Mouse (Mus musculus) MEL (cell line): Measurements from ENCODE around the gene Dclre1c. TPM values are rescaled to one million over a fixed set of nuclear protein-coding genes. Genes with fewer than 3 reads are reported as not detected.

ENCODE experiments used
- DNase-seq: peaks from one replicate; pipeline ENCODE4 v3.0.0; 2011; ENCODE audit warnings: low read depth, low spot score
- H3K27ac ChIP-seq: 2 replicates; pipeline ENCODE4 v1.5.1; 2012; ENCODE audit warnings: low read depth, mild to moderate bottlenecking, control low read depth, low read length, moderate library complexity; ENCODE audit not compliant: control insufficient read depth
- H3K27me3 ChIP-seq, 2 experiments: fragments of 150-350 bp in 1 of 2; sonication (generic) in 1 of 2; 2 replicates each; pipeline ENCODE4 v1.6.1; 2012; ENCODE audit warnings: low read length in 2 of 2, mild to moderate bottlenecking in 2 of 2, improper control_type of control experiment in 1 of 2, moderate library complexity in 1 of 2; ENCODE audit not compliant: insufficient read depth in 2 of 2, control insufficient read depth in 1 of 2
- H3K36me3 ChIP-seq, 2 experiments: 2 replicates each; pipeline ENCODE4 v1.6.1; 2012 to 2014; ENCODE audit warnings: low read length in 2 of 2, improper control_type of control experiment in 1 of 2, inconsistent platforms in 1 of 2, mild to moderate bottlenecking in 1 of 2; ENCODE audit not compliant: insufficient read depth in 2 of 2, control insufficient read depth in 1 of 2
- H3K4me1 ChIP-seq, 2 experiments: fragments of 150-350 bp in 1 of 2; sonication (generic) in 1 of 2; 2 replicates each; pipeline ENCODE4 v1.6.1; 2012; ENCODE audit warnings: low read length in 2 of 2, improper control_type of control experiment in 1 of 2, mild to moderate bottlenecking in 1 of 2; ENCODE audit not compliant: insufficient read depth in 2 of 2, control insufficient read depth in 1 of 2
- H3K4me3 ChIP-seq, 2 experiments: fragments of 150-350 bp in 1 of 2; sonication (generic) in 1 of 2; 2 replicates each; pipeline ENCODE4 v1.5.1; 2012; ENCODE audit warnings: low read depth in 2 of 2, low read length in 2 of 2, mild to moderate bottlenecking in 2 of 2, moderate library complexity in 2 of 2, control low read depth in 1 of 2, improper control_type of control experiment in 1 of 2; ENCODE audit not compliant: control insufficient read depth in 1 of 2, insufficient read depth in 1 of 2
- H3K79me2 ChIP-seq: 2 replicates; pipeline ENCODE4 v1.6.1; 2012; ENCODE audit warnings: mild to moderate bottlenecking, low read length, moderate library complexity; ENCODE audit not compliant: control insufficient read depth, poor library complexity, insufficient read depth
- H3K9ac ChIP-seq: 2 replicates; pipeline ENCODE4 v1.6.1; 2012; ENCODE audit warnings: low read depth, mild to moderate bottlenecking, control low read depth, low read length, moderate library complexity; ENCODE audit not compliant: control insufficient read depth, poor library complexity, severe bottlenecking
- H3K9me3 ChIP-seq: fragments of 150-350 bp; sonication (generic); replicated peaks from 2 replicates; pipeline ENCODE4 v1.6.1; 2012; ENCODE audit warnings: mild to moderate bottlenecking, low read length, improper control_type of control experiment, moderate library complexity; ENCODE audit not compliant: insufficient read depth
- BHLHE40 ChIP-seq: IDR thresholded peaks from 2 replicates; pipeline ENCODE4 v1.6.1; 2012; ENCODE audit warnings: low read depth, mild to moderate bottlenecking, inconsistent platforms, low read length, improper control_type of control experiment, borderline replicate concordance
- CHD1 ChIP-seq: IDR thresholded peaks from 2 replicates; pipeline ENCODE4 v1.6.1; 2012; ENCODE audit warnings: low read depth, mild to moderate bottlenecking, inconsistent platforms, low read length, improper control_type of control experiment
- CHD2 ChIP-seq: IDR thresholded peaks from 2 replicates; pipeline ENCODE4 v1.6.1; 2011; ENCODE audit warnings: low read length, improper control_type of control experiment
- E2F4 ChIP-seq: IDR thresholded peaks from 2 replicates; pipeline ENCODE4 v1.6.1; 2011; ENCODE audit warnings: low read depth, low read length, improper control_type of control experiment, borderline replicate concordance
- ELF1 ChIP-seq: IDR thresholded peaks from 2 replicates; pipeline ENCODE4 v1.6.1; 2014; ENCODE audit warnings: low read depth, mild to moderate bottlenecking, inconsistent platforms, low read length, improper control_type of control experiment, moderate library complexity
- EP300 ChIP-seq, 2 experiments: IDR thresholded peaks; 2 replicates each; pipeline ENCODE4 v1.6.1; 2011; ENCODE audit warnings: improper control_type of control experiment in 2 of 2, low read length in 2 of 2, low read depth in 1 of 2, mild to moderate bottlenecking in 1 of 2
- ETS1 ChIP-seq: IDR thresholded peaks from 2 replicates; pipeline ENCODE4 v1.6.1; 2012; ENCODE audit warnings: low read depth, mild to moderate bottlenecking, inconsistent platforms, low read length, improper control_type of control experiment, moderate library complexity
- GABPA ChIP-seq: IDR thresholded peaks from 2 replicates; pipeline ENCODE4 v1.6.1; 2012; ENCODE audit warnings: low read depth, mild to moderate bottlenecking, inconsistent platforms, low read length, improper control_type of control experiment, moderate library complexity
- GATA1 ChIP-seq: IDR thresholded peaks from 2 replicates; pipeline ENCODE4 v1.6.1; 2011; ENCODE audit warnings: low read depth, low read length, improper control_type of control experiment
- JUND ChIP-seq: IDR thresholded peaks from 2 replicates; pipeline ENCODE4 v1.6.1; 2011; ENCODE audit warnings: low read depth, mild to moderate bottlenecking, improper control_type of control experiment, low read length
- KAT2A ChIP-seq: conservative IDR thresholded peaks from 2 replicates; pipeline ENCODE4 v1.6.1; 2012; ENCODE audit warnings: low read depth, low read length, improper control_type of control experiment, inconsistent platforms
- MAX ChIP-seq: IDR thresholded peaks from 2 replicates; pipeline ENCODE4 v1.6.1; 2011; ENCODE audit warnings: low read length, improper control_type of control experiment
- MAZ ChIP-seq: IDR thresholded peaks from 2 replicates; pipeline ENCODE4 v1.6.1; 2012; ENCODE audit warnings: low read depth, mild to moderate bottlenecking, inconsistent platforms, low read length, improper control_type of control experiment
- MEF2A ChIP-seq: IDR thresholded peaks from 2 replicates; pipeline ENCODE4 v1.6.1; 2014; ENCODE audit warnings: low read depth, mild to moderate bottlenecking, inconsistent platforms, low read length, improper control_type of control experiment; ENCODE audit not compliant: poor library complexity, insufficient replicate concordance, severe bottlenecking; ENCODE audit errors: extremely low read depth
- MXI1 ChIP-seq: IDR thresholded peaks from 2 replicates; pipeline ENCODE4 v1.6.1; 2011; ENCODE audit warnings: mild to moderate bottlenecking, low read depth, low read length, improper control_type of control experiment
- MYC ChIP-seq: IDR thresholded peaks from 2 replicates; pipeline ENCODE4 v1.6.1; 2011; ENCODE audit warnings: low read depth, mild to moderate bottlenecking, low read length, improper control_type of control experiment, moderate library complexity
- NELFE ChIP-seq: IDR thresholded peaks from 2 replicates; pipeline ENCODE4 v1.6.1; 2011; ENCODE audit warnings: low read depth, low read length, improper control_type of control experiment
- NRF1 ChIP-seq: IDR thresholded peaks from 2 replicates; pipeline ENCODE4 v1.6.1; 2014; ENCODE audit warnings: low read depth, mild to moderate bottlenecking, inconsistent platforms, low read length, improper control_type of control experiment, moderate library complexity; ENCODE audit not compliant: poor library complexity, insufficient read depth, severe bottlenecking
- POLR2A ChIP-seq, 2 experiments: IDR thresholded peaks; 2 replicates each; pipeline ENCODE4 v1.6.1; 2011 to 2012; ENCODE audit warnings: low read length in 2 of 2, mild to moderate bottlenecking in 2 of 2, control low read depth in 1 of 2, improper control_type of control experiment in 1 of 2, low read depth in 1 of 2, moderate library complexity in 1 of 2; ENCODE audit not compliant: control insufficient read depth in 1 of 2, insufficient read depth in 1 of 2, poor library complexity in 1 of 2
- RAD21 ChIP-seq: IDR thresholded peaks from 2 replicates; pipeline ENCODE4 v1.6.1; 2011; ENCODE audit warnings: mild to moderate bottlenecking, low read depth, low read length, improper control_type of control experiment
- RCOR1 ChIP-seq: IDR thresholded peaks from 2 replicates; pipeline ENCODE4 v1.6.1; 2012; ENCODE audit warnings: low read depth, mild to moderate bottlenecking, inconsistent platforms, low read length, improper control_type of control experiment
- SIN3A ChIP-seq: IDR thresholded peaks from 2 replicates; pipeline ENCODE4 v1.6.1; 2012; ENCODE audit warnings: low read length, improper control_type of control experiment, inconsistent platforms
- SMC3 ChIP-seq: IDR thresholded peaks from 2 replicates; pipeline ENCODE4 v1.6.1; 2011; ENCODE audit warnings: low read depth, low read length, improper control_type of control experiment
- TAL1 ChIP-seq: IDR thresholded peaks from 2 replicates; pipeline ENCODE4 v1.6.1; 2012; ENCODE audit warnings: mild to moderate bottlenecking, inconsistent platforms, low read length, moderate library complexity, mixed read lengths
- TBP ChIP-seq: IDR thresholded peaks from 2 replicates; pipeline ENCODE4 v1.8.0; 2011; ENCODE audit warnings: low read depth, low read length, improper control_type of control experiment
- TCF12 ChIP-seq: IDR thresholded peaks from 2 replicates; pipeline ENCODE4 v1.6.1; 2014; ENCODE audit warnings: low read depth, mild to moderate bottlenecking, inconsistent platforms, low read length, improper control_type of control experiment, moderate library complexity
- UBTF ChIP-seq: IDR thresholded peaks from 2 replicates; pipeline ENCODE4 v1.6.1; 2012; ENCODE audit warnings: low read depth, mild to moderate bottlenecking, inconsistent platforms, low read length, improper control_type of control experiment, moderate library complexity, borderline replicate concordance; ENCODE audit not compliant: insufficient read depth
- ZMIZ1 ChIP-seq: IDR thresholded peaks from 2 replicates; pipeline ENCODE4 v1.6.1; 2012; ENCODE audit warnings: low read depth, mild to moderate bottlenecking, inconsistent platforms, low read length, improper control_type of control experiment, moderate library complexity
- ZNF384 ChIP-seq: IDR thresholded peaks from 2 replicates; pipeline ENCODE4 v1.6.1; 2012; ENCODE audit warnings: low read depth, mild to moderate bottlenecking, inconsistent platforms, low read length, improper control_type of control experiment
- polyA plus RNA-seq, 2 experiments: library from polyadenylated mRNA; stranded (reverse) in 1 of 2; unstranded in 1 of 2; fragments of >175 nt in 1 of 2; fragments of >200 nt in 1 of 2; gene quantifications; 2 replicates each; pipeline versions ENCODE4 v1.2.1 to v1.2.4; 2012; ENCODE audit warnings: low replicate concordance in 2 of 2, low read depth in 1 of 2; ENCODE audit not compliant: insufficient read length in 2 of 2, insufficient read depth in 1 of 2, missing spikeins in 1 of 2
- total RNA-seq: library from RNA; depleted of rRNA; stranded (reverse); fragments of 300-350 nt; gene quantifications from 2 replicates; pipeline ENCODE4 v1.2.3, GENCODE M21; 2012

Gene Dclre1c
- total and polyA plus RNA-seq, 3 experiments, result 7.5 to 162 (median 13.8) TPM

GRCm38 (mm10) chr2:3512076-3512475 lies 88.1 kb downstream of the Dclre1c start:
- Histone ChIP-seq H3K27ac (peak overlapping the region; percentile 54), H3K4me3 (peak overlapping the region; percentile 83 to 87), H3K9me3 (no peaks in the 10 kb centered on the region), H3K79me2 (peaks cover 25% of the 10 kb centered on the region), H3K9ac (peak overlapping the region; percentile 90), H3K4me1 (peaks cover 5 to 7% of the 10 kb centered on the region in 2 experiments), H3K36me3 (peaks cover 9 to 18% of the 10 kb centered on the region in 2 experiments), H3K27me3 (no peaks in the 10 kb centered on the region)
- peak; percentile 75 for DNase-seq
- TF ChIP-seq ETS1, result no peak
- no peak for TF ChIP-seq GABPA
- no peak for TF ChIP-seq TAL1
- TF ChIP-seq UBTF, result no peak
- no peak for TF ChIP-seq KAT2A
- no peak for TF ChIP-seq EP300 (IDR thresholded peaks at IDR 0.05; ENCODE audit: low read depth in 1 of 2, low read length in 2 of 2)
- TF ChIP-seq SMC3, result no peak
- TF ChIP-seq CHD1, result no peak
- TF ChIP-seq E2F4, result no peak
- no peak for TF ChIP-seq NRF1
- TF ChIP-seq JUND, result no peak
- no peak for TF ChIP-seq TCF12
- no peak for TF ChIP-seq ZMIZ1
- TF ChIP-seq POLR2A (IDR thresholded peaks at IDR 0.05; ENCODE audit: control insufficient read depth in 1 of 2, insufficient read depth in 1 of 2, low read depth in 1 of 2, low read length in 2 of 2, poor library complexity in 1 of 2), result no peak
- no peak for TF ChIP-seq CHD2
- TF ChIP-seq RCOR1, result no peak
- no peak for TF ChIP-seq MXI1
- TF ChIP-seq NELFE, result no peak
- no peak for TF ChIP-seq MEF2A
- TF ChIP-seq MAZ, result no peak

- Histone ChIP-seq H3K4me1 (peaks cover 5 to 7% of the 10 kb centered on the region in 2 experiments), H3K36me3 (peaks cover 9 to 18% of the 10 kb centered on the region in 2 experiments), H3K27ac (peak within 1 kb of the TSS; percentile 81), H3K9ac (peak within 1 kb of the TSS; percentile 90), H3K4me3 (peak within 1 kb of the TSS; percentile 84 to 87), H3K9me3 (no peaks in the 10 kb centered on the region), H3K27me3 (no peaks in the 10 kb centered on the region), H3K79me2 (peaks cover 25% of the 10 kb centered on the region)
- peak; percentile 98 for DNase-seq
- TF ChIP-seq MYC, result peak; percentile 92
- TF ChIP-seq SIN3A, result peak; percentile 84
- peak; percentile 52; the same call in 1 of the 2 replicates for TF ChIP-seq TCF12
- peak; percentile 70; the same call in 1 of the 2 replicates for TF ChIP-seq TBP
- TF ChIP-seq CHD2, result peak; percentile 88
- TF ChIP-seq GATA1, result no peak
- no peak for TF ChIP-seq SMC3
- TF ChIP-seq RCOR1, result no peak
- peak; percentile 85 for TF ChIP-seq MXI1
- peak; percentile 56 to 90 for TF ChIP-seq POLR2A (IDR thresholded peaks at IDR 0.05; ENCODE audit: control insufficient read depth in 1 of 2, insufficient read depth in 1 of 2, low read depth in 1 of 2, low read length in 2 of 2, poor library complexity in 1 of 2)
- no peak for TF ChIP-seq GABPA
- no peak for TF ChIP-seq BHLHE40
- TF ChIP-seq MAX, result peak; percentile 89
- no peak for TF ChIP-seq MEF2A
- TF ChIP-seq RAD21, result no peak
- peak; percentile 76; the same call in 1 of the 2 replicates for TF ChIP-seq E2F4
- TF ChIP-seq ZNF384, result no peak
- TF ChIP-seq ELF1, result peak; percentile 94
- peak; percentile 82 for TF ChIP-seq NELFE
Observed at GRCm38 (mm10) chr2:3512552-3513454, 88.9 kb downstream of the Dclre1c start, which contains the start of the genes Gm45902, Hspa14 and Cdnf. Gm45902 (minus strand) TSS chr2:3512790. Hspa14 (minus strand) TSS chr2:3512814. Cdnf (plus strand) TSS chr2:3513030.
